Mouse (Mus musculus): ENCODE measurements around the gene Tgfbrap1. TPM values are rescaled to one million over a fixed set of nuclear protein-coding genes. Genes with fewer than 3 reads are reported as not detected.

Tgfbrap1 gene
- polyA plus RNA-seq (2015; fragmentation: Nextera tagmentation; extraction: Ambion mirVana), result 7.7 and 8.4 TPM in 2 replicates

DNA sequence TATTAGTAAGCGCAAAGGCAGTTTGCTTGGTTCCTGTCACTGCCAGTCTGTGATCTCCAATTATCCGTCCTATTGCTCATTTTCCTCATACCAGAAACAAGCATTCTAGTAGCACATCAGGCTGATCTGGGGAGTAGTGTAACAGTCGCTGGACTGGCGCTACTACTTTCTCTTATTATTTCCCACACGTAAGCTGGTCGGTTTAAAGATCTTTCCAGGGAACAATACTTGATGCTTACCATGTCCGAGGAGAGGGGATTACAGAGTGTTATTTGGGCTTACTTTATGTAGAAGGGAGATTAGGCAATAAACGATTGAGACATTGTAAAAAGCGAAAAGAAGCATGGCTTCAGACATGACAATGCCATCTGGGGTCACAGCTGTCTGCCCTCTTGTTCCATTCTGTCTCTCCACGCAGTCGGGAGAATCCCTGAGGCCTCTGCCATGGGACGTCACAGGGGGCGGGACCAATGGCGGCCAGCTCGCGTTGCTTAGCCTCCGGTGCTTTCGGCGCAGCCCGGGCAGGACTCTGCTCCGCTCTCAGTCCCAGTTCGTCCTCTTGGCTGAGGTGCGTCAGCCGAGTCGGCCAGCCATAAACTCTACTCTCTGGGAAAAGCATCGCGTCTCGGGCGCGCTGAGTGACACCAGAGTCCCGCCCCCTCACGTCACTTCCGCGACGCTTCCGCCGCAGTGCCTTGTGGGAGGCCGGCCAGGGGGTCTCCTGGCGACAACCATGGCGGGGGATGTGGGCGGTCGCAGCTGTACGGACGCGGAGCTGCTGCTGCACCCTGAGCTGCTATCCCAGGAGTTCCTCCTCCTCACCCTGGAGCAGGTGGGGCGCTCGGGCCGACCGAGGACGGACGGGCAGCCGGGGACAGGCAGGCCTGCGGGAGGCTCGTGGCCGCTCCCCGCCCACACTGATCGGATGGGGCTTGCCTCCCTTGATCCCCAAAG, at the start of gene Tgfbrap1, which contains the start of gene AI597479:
Tgfbrap1 (minus strand) TSS at position 607 of the 954 bp plus-strand sequence.
AI597479 (plus strand) TSS at position 680 of the 954 bp plus-strand sequence.
- H3K9me3 ChIP-seq (ENCODE audit: low read length), result no peaks in the 10 kb centered on the region
- peak within 1 kb of the TSS; percentile 75 for H3K4me2 ChIP-seq (replicated peaks; ENCODE audit: low read depth, low read length)
- WGBS, result 1% methylated on average over 56 of the region's 57 CpGs
- TF ChIP-seq CTCF (IDR thresholded peaks at IDR 0.05) (no peak), EP300 (IDR thresholded peaks at IDR 0.05) (no peak)
- H3K27me3 ChIP-seq (replicated peaks; ENCODE audit: insufficient read depth, low read length), result no peaks in the 10 kb centered on the region
- H3K27ac ChIP-seq (ENCODE audit: low read length), result peak within 1 kb of the TSS; percentile 100
- H3K4me1 ChIP-seq (ENCODE audit: insufficient read depth, low read depth, low read length), result no peaks in the 10 kb centered on the region; the same call in 1 of the 2 replicates
- DNase-seq (ENCODE audit: low spot score) (peak; percentile 95), ATAC-seq (peak; percentile 97)
- peak within 1 kb of the TSS; percentile 97 for H3K4me3 ChIP-seq (ENCODE audit: low read depth, low read length)
- no peaks in the 10 kb centered on the region for H3K36me3 ChIP-seq (ENCODE audit: insufficient read depth, low read length)
- peak within 1 kb of the TSS; percentile 96 for H3K9ac ChIP-seq (replicated peaks; ENCODE audit: low read depth)

DNA sequence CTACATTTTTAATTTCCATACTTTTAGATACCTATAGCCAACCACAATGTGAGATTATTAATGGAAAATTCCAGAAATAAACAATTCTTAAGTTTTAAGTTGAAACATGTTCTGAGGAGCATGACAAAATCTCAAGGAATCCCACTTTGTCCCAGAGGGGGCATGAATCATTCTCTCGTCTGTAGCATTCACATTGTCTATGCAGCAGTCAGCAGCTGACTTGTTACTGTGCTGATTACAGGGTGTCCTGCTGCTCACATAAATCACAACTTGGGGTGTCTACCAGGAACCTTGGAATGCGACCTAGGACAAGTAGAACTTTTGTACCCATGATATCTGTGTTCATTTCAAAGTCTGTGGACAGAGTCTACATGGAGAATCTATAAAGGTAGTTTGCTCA, 49.0 kb upstream of the Tgfbrap1 start:
- no peaks in the 10 kb centered on the region for H3K4me1 ChIP-seq (ENCODE audit: insufficient read depth, low read depth, low read length)
- ATAC-seq, result no peak

DNA sequence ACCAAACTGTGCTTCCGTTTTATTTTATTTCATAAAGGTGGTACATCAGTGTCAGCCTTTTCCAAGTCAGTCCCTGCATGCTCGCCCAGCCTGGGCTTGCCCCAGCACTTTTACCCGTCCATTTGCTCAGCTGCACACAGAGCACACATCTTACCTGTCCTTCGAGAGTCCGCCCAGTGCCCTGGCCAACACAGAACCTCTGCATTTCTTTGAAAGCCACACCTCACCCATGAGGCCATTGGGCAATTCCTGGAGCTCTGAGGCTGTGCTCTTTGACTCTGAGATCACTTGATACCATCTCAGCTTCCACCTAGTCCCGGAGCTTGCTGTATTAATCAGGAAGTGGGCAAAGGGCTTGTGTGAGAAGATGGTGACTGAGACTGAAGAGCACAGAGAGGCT, 47.0 kb upstream of the Tgfbrap1 start:
- Histone ChIP-seq H3K4me1 (ENCODE audit: insufficient read depth, low read depth, low read length) (no peaks in the 10 kb centered on the region), H3K36me3 (ENCODE audit: insufficient read depth, low read length) (no peaks in the 10 kb centered on the region)
- no peak for ATAC-seq

More for the DNA sequence above, 49.0 kb upstream of the Tgfbrap1 start:
- Histone ChIP-seq H3K9ac (replicated peaks; ENCODE audit: low read depth) (no peak overlapping the region), H3K4me3 (ENCODE audit: low read depth, low read length) (no peak overlapping the region), H3K27ac (ENCODE audit: low read length) (no peak overlapping the region), H3K27me3 (replicated peaks; ENCODE audit: insufficient read depth, low read length) (no peaks in the 10 kb centered on the region), H3K36me3 (ENCODE audit: insufficient read depth, low read length) (no peaks in the 10 kb centered on the region), H3K9me3 (ENCODE audit: low read length) (no peaks in the 10 kb centered on the region), H3K4me2 (replicated peaks; ENCODE audit: low read depth, low read length) (no peak overlapping the region)
- no peak for DNase-seq (ENCODE audit: low spot score)
- WGBS, result 73% methylated on average over 2 of the region's 2 CpGs
- no peak for TF ChIP-seq EP300 (IDR thresholded peaks at IDR 0.05)

DNA sequence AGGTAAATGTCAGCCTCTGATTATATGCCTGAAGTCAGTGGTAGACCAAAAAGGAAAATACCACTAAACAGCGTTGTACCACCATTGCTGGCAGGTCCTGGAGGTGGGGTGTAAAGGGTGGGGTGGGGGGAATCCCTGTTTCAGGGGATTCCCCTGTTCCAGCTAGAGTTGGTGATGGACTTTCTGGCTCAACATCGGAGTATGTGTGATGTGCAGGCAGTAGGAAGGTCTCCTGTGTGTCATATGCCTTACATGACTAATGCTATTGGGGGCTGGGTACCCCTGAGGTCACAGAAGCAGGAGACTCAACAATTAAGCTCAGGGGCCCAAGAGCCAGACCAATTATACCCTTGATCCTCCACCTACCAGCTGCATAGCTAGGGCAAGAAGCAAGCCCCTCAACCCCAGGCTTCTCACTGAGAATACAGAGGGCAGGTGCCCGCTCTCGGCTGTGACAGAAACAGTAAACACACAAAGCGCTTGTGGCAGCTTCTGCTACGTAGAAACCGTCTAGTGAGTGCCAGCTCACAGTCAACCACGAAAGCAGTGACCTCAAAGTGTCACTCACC, 46.0 kb upstream of the Tgfbrap1 start:
- no peak for TF ChIP-seq CTCF (IDR thresholded peaks at IDR 0.05)
- no peak for TF ChIP-seq EP300 (IDR thresholded peaks at IDR 0.05)
- Histone ChIP-seq H3K4me3 (ENCODE audit: low read depth, low read length) (no peak overlapping the region), H3K4me1 (ENCODE audit: insufficient read depth, low read depth, low read length) (no peaks in the 10 kb centered on the region), H3K36me3 (ENCODE audit: insufficient read depth, low read length) (no peaks in the 10 kb centered on the region), H3K27me3 (replicated peaks; ENCODE audit: insufficient read depth, low read length) (no peaks in the 10 kb centered on the region), H3K9me3 (ENCODE audit: low read length) (no peaks in the 10 kb centered on the region), H3K9ac (replicated peaks; ENCODE audit: low read depth) (no peak overlapping the region), H3K4me2 (replicated peaks; ENCODE audit: low read depth, low read length) (no peak overlapping the region), H3K27ac (ENCODE audit: low read length) (no peak overlapping the region)
- 74% methylated on average over 8 of the region's 8 CpGs for WGBS
- DNase-seq (ENCODE audit: low spot score), result no peak
- ATAC-seq, result no peak

More for the DNA sequence above, 47.0 kb upstream of the Tgfbrap1 start:
- H3K27ac ChIP-seq (ENCODE audit: low read length), result no peak overlapping the region
- no peak overlapping the region for H3K4me3 ChIP-seq (ENCODE audit: low read depth, low read length)
- DNase-seq (ENCODE audit: low spot score), result no peak
- H3K9me3 ChIP-seq (ENCODE audit: low read length), result no peaks in the 10 kb centered on the region
- TF ChIP-seq EP300 (IDR thresholded peaks at IDR 0.05) (no peak), CTCF (IDR thresholded peaks at IDR 0.05) (no peak)
- H3K4me2 ChIP-seq (replicated peaks; ENCODE audit: low read depth, low read length), result no peak overlapping the region
- 50% methylated on average over 6 of the region's 6 CpGs for WGBS
- H3K27me3 ChIP-seq (replicated peaks; ENCODE audit: insufficient read depth, low read length), result no peaks in the 10 kb centered on the region
- H3K9ac ChIP-seq (replicated peaks; ENCODE audit: low read depth), result no peak overlapping the region

DNA sequence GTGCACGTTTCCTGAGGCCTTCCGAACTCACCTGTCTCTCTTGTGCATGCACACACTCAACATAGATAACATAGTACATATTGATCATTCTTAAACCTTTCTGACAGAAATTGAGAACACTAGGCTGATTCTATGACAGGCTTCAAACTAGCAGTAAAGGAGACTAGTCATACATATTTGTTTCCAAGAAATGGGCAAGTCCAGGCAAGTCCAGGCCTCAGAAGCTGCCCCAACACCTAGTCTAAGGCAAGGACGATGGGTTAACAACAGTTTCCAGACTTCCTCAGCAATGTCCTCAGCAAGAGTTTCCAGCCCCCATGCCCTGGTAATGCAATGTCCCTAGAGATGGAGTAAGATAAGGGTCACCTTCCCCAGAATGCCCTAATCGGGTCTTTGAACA, 45.4 kb upstream of the Tgfbrap1 start:
- DNase-seq (ENCODE audit: low spot score) (no peak), ATAC-seq (no peak)
- H3K4me2 ChIP-seq (replicated peaks; ENCODE audit: low read depth, low read length), result no peak overlapping the region
- H3K27ac ChIP-seq (ENCODE audit: low read length), result no peak overlapping the region
- 82% methylated on average over 4 of the region's 4 CpGs for WGBS
- no peaks in the 10 kb centered on the region for H3K36me3 ChIP-seq (ENCODE audit: insufficient read depth, low read length)
- H3K9me3 ChIP-seq (ENCODE audit: low read length), result no peaks in the 10 kb centered on the region
- no peaks in the 10 kb centered on the region for H3K27me3 ChIP-seq (replicated peaks; ENCODE audit: insufficient read depth, low read length)
- no peak for TF ChIP-seq EP300 (IDR thresholded peaks at IDR 0.05)
- H3K9ac ChIP-seq (replicated peaks; ENCODE audit: low read depth), result no peak overlapping the region
- no peak overlapping the region for H3K4me3 ChIP-seq (ENCODE audit: low read depth, low read length)
- H3K4me1 ChIP-seq (ENCODE audit: insufficient read depth, low read depth, low read length), result no peaks in the 10 kb centered on the region

DNA sequence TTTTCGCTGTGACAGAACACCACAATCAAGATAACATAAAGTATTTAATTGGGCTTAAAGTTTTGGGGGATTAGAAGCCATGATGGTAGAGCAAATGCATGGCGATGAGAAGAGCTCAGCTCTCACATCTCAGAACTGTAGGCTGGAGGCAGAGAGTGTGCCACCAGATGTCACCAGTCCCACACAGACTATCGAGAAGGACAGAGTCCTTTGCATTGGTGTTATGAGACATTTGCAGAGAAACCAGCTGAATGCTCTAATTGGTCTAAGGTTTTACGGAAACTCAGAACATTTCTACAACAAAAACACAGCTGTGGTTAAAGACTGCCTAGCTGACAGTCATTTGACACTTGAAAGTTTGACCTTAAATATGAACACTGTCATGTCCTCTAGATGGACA, 44.8 kb upstream of the Tgfbrap1 start:
- Histone ChIP-seq H3K27me3 (replicated peaks; ENCODE audit: insufficient read depth, low read length) (no peaks in the 10 kb centered on the region), H3K4me1 (ENCODE audit: insufficient read depth, low read depth, low read length) (no peaks in the 10 kb centered on the region), H3K4me3 (ENCODE audit: low read depth, low read length) (no peak overlapping the region), H3K9me3 (ENCODE audit: low read length) (no peaks in the 10 kb centered on the region), H3K4me2 (replicated peaks; ENCODE audit: low read depth, low read length) (no peak overlapping the region), H3K9ac (replicated peaks; ENCODE audit: low read depth) (no peak overlapping the region), H3K36me3 (ENCODE audit: insufficient read depth, low read length) (no peaks in the 10 kb centered on the region), H3K27ac (ENCODE audit: low read length) (no peak overlapping the region)
- TF ChIP-seq EP300 (IDR thresholded peaks at IDR 0.05), result no peak
- TF ChIP-seq CTCF (IDR thresholded peaks at IDR 0.05), result peak; percentile 66
- 72% methylated on average over 4 of the region's 4 CpGs for WGBS
- DNase-seq (ENCODE audit: low spot score), result peak; percentile 25
- 0 out of 2 replicates have a peak, but pooled peaks have one; percentile 19 for ATAC-seq
